Mouse (Mus musculus) forebrain, postnatal 0 days (tissue): ENCODE data around the gene Rab15. TPM values are rescaled to one million over a fixed set of nuclear protein-coding genes. Genes with fewer than 3 reads are reported as not detected.
"Not testable (repeated sequence)": the region's sequence is repeated elsewhere in the genome, so short reads cannot be mapped to it uniquely, and the experiment has no call there.

Experiments used
- ATAC-seq: fragments of 200-750 bp; cut with Nextera tagmentation; 2 replicates; pipeline ENCODE4 v1.8.0; 2017; ENCODE audit warnings: mild to moderate bottlenecking, moderate library complexity
- DNase-seq: peaks from one replicate; pipeline ENCODE4 v3.0.0-alpha.2; 2015
- H3K27ac ChIP-seq: fragments of 300-500 bp; sonication (generic); 2 replicates; pipeline ENCODE4 v1.5.1; 2014; ENCODE audit warnings: low read depth, mild to moderate bottlenecking, antibody characterized with exemption, low read length, moderate library complexity, mixed read lengths
- H3K27me3 ChIP-seq: fragments of 300-500 bp; sonication (generic); 2 replicates; pipeline ENCODE4 v1.6.1; 2014; ENCODE audit warnings: mild to moderate bottlenecking, low read length, mixed read lengths; ENCODE audit not compliant: insufficient read depth
- H3K36me3 ChIP-seq: fragments of 300-500 bp; sonication (generic); 2 replicates; pipeline ENCODE4 v1.6.1; 2014; ENCODE audit warnings: mild to moderate bottlenecking, moderate library complexity; ENCODE audit not compliant: insufficient read depth
- H3K4me1 ChIP-seq: fragments of 300-500 bp; sonication (generic); 2 replicates; pipeline ENCODE4 v1.6.1; 2014; ENCODE audit warnings: antibody characterized with exemption; ENCODE audit not compliant: insufficient read depth
- H3K4me2 ChIP-seq: fragments of 300-500 bp; sonication (generic); 2 replicates; pipeline ENCODE4 v1.6.1; 2014; ENCODE audit warnings: low read depth, mild to moderate bottlenecking, moderate library complexity
- H3K4me3 ChIP-seq: fragments of 300-500 bp; sonication (generic); 2 replicates; pipeline ENCODE4 v1.5.1; 2014; ENCODE audit warnings: low read depth, low read length, mixed read lengths
- H3K9ac ChIP-seq: fragments of 300-500 bp; sonication (generic); 2 replicates; pipeline ENCODE4 v1.6.1; 2014; ENCODE audit warnings: mild to moderate bottlenecking
- H3K9me3 ChIP-seq: fragments of 300-500 bp; sonication (generic); 2 replicates; pipeline ENCODE4 v1.6.1; 2016; ENCODE audit warnings: low read length
- CTCF ChIP-seq: sonication (generic); IDR thresholded peaks from 2 replicates; pipeline ENCODE4 v1.5.1; 2016; ENCODE audit warnings: antibody characterized with exemption, control low read depth, low read depth
- WGBS: fragments of 180-500 bp; shearing (Covaris S2); extraction: QIAGEN DNeasy Blood & Tissue Kit; methylation state at CpG from one replicate; pipeline ENCODE4 v1.1.7; 2014; 5-methylcytosine and 5-hydroxymethylcytosine counted together
- polyA plus RNA-seq: library from polyadenylated mRNA; unstranded; fragments of >200 nt; fragmentation: Nextera tagmentation; extraction: Ambion mirVana; gene quantifications from 2 replicates; pipeline ENCODE4 v1.2.1, GENCODE M21; 2015
- total RNA-seq: library from RNA; depleted of rRNA; stranded (reverse); fragments of >200 nt; gene quantifications from 2 replicates; pipeline ENCODE4 v1.2.3, GENCODE M21; 2014; rRNA removed

The Rab15 gene
- total RNA-seq: 75.1 and 83.0 TPM in 2 replicates
- polyA plus RNA-seq: 43.7 and 52.6 TPM in 2 replicates

GRCm38 (mm10) chr12:76822651-76823041 lies at the start of gene Rab15:
TSS of gene Rab15 (minus strand) at chr12:76822908.
- H3K36me3 ChIP-seq: no peaks in the 10 kb centered on the region
- peak within 1 kb of the TSS; percentile 83 for H3K4me3 ChIP-seq
- H3K4me2 ChIP-seq: peak within 1 kb of the TSS; percentile 78
- ATAC-seq: no peak; the same call in 1 of the 2 replicates
- H3K4me1 ChIP-seq: peaks cover 15% of the 10 kb centered on the region; the same call in 1 of the 2 replicates
- H3K9ac ChIP-seq: peak within 1 kb of the TSS; percentile 96
- H3K27ac ChIP-seq: peak within 1 kb of the TSS; percentile 82
- DNase-seq: no peak
- no peaks in the 10 kb centered on the region for H3K9me3 ChIP-seq
- 3% methylated on average over 16 of the region's 17 CpGs for WGBS
- no peaks in the 10 kb centered on the region for H3K27me3 ChIP-seq
- no peak for TF ChIP-seq CTCF

DNA sequence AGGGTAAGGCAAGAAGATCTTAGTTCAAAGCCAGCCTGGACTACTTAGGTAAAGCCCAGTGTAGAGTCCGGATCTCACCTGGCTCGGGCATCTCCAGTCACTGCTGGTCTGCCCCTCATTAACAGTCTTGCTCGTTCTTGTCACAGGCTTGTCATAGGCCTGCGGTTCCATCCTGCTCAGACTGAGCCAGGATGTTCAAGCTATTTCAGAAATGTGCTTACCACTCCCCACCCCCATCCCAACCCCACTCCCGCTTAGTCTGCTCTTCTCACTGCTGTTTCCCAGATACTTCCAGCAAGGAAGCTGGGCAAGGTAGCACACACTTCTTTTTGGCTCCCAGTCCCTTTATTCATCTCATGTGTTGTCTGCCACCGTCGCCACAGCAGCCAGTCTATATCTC lies 46.9 kb upstream of the Rab15 start:
- ATAC-seq: no peak
- no peak for TF ChIP-seq CTCF
- H3K4me2 ChIP-seq: no peak overlapping the region
- H3K4me1 ChIP-seq: no peaks in the 10 kb centered on the region
- H3K27ac ChIP-seq: no peak overlapping the region
- WGBS: 91% methylated on average over 7 of the region's 7 CpGs
- no peaks in the 10 kb centered on the region for H3K9me3 ChIP-seq
- DNase-seq: no peak
- H3K27me3 ChIP-seq: no peaks in the 10 kb centered on the region
- H3K9ac ChIP-seq: no peak overlapping the region
- H3K4me3 ChIP-seq: no peak overlapping the region
- peaks cover 7% of the 10 kb centered on the region; the same call in 1 of the 2 replicates for H3K36me3 ChIP-seq

DNA sequence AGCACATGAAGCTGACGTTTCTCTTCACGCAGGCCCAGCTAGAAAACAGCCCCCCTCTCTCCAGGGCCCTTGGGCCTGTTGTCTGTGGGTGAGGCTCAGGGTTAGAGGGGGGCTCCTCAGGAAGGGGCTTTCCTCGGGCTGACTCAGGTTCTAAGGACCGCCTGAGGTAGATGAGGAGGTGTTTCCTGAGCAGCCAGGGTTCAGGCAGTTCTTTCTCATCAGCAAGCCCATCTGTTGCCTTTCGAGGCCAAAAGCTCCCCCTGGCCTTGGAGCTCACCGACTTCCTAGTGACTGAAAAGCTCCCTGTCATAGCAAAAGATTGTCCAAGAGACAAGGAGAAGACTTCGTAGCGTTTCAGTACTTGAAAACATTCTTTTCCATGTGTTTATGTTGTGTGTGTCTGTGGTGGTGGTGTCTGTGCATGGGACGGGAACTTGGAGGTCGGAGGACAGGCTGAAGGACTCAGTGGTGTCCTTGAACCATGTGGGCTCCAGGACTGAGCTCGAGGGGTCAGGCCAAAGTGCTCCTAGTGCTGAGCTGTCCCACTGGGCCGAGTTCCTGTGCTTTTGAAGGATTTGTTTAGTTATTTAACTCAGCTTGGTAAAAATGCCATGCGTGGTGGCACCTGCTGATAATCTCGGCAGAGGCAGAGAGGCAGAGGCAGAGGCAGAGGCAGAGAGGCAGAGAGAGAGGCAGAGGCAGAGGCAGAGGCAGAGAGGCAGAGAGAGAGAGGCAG lies 45.9 kb upstream of the Rab15 start:
- ATAC-seq (no peak), DNase-seq (no peak)
- Histone ChIP-seq H3K4me2 (no peak overlapping the region), H3K27ac (no peak overlapping the region), H3K9ac (no peak overlapping the region), H3K9me3 (no peaks in the 10 kb centered on the region), H3K4me3 (no peak overlapping the region), H3K27me3 (no peaks in the 10 kb centered on the region), H3K36me3 (no peaks in the 10 kb centered on the region), H3K4me1 (no peaks in the 10 kb centered on the region)
- 72% methylated on average over 14 of the region's 14 CpGs for WGBS
- TF ChIP-seq CTCF: no peak

GRCm38 (mm10) chr12:76867586-76868280 lies 45.0 kb upstream of the Rab15 start:
- no peaks in the 10 kb centered on the region for H3K4me1 ChIP-seq
- TF ChIP-seq CTCF: no peak
- ATAC-seq (no peak), DNase-seq (no peak)
- no peak overlapping the region for H3K27ac ChIP-seq
- no peaks in the 10 kb centered on the region for H3K9me3 ChIP-seq
- H3K9ac ChIP-seq: no peak overlapping the region
- H3K27me3 ChIP-seq: no peaks in the 10 kb centered on the region
- WGBS: 59% methylated on average over 10 of the region's 10 CpGs
- H3K4me2 ChIP-seq: no peak overlapping the region
- H3K4me3 ChIP-seq: no peak overlapping the region
- no peaks in the 10 kb centered on the region for H3K36me3 ChIP-seq

- Histone ChIP-seq H3K36me3 (no peaks in the 10 kb centered on the region), H3K4me3 (no peak overlapping the region), H3K27ac (no peak overlapping the region), H3K9ac (no peak overlapping the region), H3K4me2 (no peak overlapping the region), H3K4me1 (no peaks in the 10 kb centered on the region), H3K9me3 (no peaks in the 10 kb centered on the region), H3K27me3 (no peaks in the 10 kb centered on the region)
- ATAC-seq: no peak
- WGBS: 91% methylated on average over 13 of the region's 13 CpGs
- DNase-seq: no peak
- no peak for TF ChIP-seq CTCF
Observed at GRCm38 (mm10) chr12:76865266-76865665, 42.6 kb upstream of the Rab15 start.

DNA sequence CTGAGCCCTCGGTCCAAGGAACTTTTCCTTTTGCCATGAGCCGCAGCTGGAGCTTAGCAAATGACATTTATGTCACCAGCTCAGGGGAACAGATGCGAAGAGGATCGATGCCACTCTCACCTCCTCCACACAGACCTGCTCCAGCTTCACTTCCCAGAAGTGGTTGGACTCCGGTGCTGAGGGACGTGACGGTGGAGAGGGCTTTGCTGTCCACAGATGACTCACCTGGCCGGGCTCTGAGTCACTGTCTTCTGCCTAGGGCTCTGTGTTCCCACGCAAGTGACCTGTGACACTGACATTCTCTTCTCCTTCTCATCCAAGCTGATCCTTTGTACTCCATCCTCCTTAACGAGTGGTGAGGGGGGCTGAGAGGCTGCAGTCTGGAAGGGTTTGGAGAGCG lies 40.9 kb upstream of the Rab15 start:
- Histone ChIP-seq H3K4me1 (no peaks in the 10 kb centered on the region), H3K9ac (no peak overlapping the region), H3K27me3 (no peaks in the 10 kb centered on the region), H3K4me3 (no peak overlapping the region), H3K27ac (no peak overlapping the region), H3K36me3 (no peaks in the 10 kb centered on the region), H3K9me3 (no peaks in the 10 kb centered on the region), H3K4me2 (no peak overlapping the region)
- DNase-seq: no peak
- 77% methylated on average over 11 of the region's 11 CpGs for WGBS
- no peak for TF ChIP-seq CTCF
- no peak for ATAC-seq

DNA sequence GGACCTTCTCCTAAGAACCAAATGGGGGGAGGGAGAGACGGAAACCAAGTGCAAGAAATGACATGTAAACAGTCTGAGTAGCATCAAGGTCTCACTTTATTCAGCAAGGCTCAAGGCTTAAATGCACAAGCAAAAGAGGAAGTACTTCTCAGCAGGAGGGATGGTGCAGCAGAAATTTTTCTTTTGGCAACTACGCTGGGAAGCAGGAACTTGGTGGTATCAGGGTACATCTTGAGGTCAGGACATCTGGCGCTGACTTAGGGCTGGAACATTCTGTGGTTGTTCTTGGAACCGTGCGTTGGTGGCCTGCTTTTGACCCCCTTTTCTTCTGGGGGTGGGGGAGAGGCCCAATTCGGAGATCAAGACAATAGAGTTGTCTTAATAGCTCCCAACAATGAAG lies 36.1 kb upstream of the Rab15 start:
- not testable (repeated sequence) for H3K27ac ChIP-seq, DNase-seq, H3K9me3 ChIP-seq, H3K4me1 ChIP-seq, H3K4me3 ChIP-seq, H3K27me3 ChIP-seq, H3K36me3 ChIP-seq, H3K9ac ChIP-seq, H3K4me2 ChIP-seq, ATAC-seq
- WGBS: 86% methylated on average over 6 of the region's 6 CpGs
